Mouse (Mus musculus): ENCODE results near the gene B3gnt4. TPM values are rescaled to one million over a fixed set of nuclear protein-coding genes. Genes with fewer than 3 reads are reported as not detected.

B3gnt4 gene
- polyA plus RNA-seq, 1 experiment from 2014 or later = 0.20 TPM

DNA sequence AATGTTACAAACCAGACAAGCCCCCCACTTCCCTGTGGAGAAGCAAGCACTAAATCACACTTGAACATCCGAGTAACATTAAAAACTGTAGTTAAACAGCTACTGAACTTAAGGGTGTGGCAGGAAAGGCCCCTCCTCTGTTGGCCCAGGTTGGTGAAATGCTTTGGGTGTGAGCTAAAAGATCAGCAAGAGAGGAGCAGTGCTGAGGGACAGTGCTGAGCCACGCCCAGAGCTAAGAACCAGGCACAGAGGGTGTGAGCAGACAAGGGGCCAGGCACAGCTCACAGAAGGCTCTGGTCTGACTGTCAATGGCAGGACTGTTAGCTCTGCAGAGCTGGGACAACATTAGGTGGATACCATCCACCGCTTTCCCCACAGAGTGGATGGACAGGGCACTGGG lies 1.8 kb downstream of the B3gnt4 start:
- Histone ChIP-seq H3K9me3 (ENCODE audit: control insufficient read depth) (no peaks in the 10 kb centered on the region), H3K27me3 (replicated peaks; ENCODE audit: control insufficient read depth, insufficient read depth, low read length) (peaks cover 17% of the 10 kb centered on the region; the same call in 1 of the 2 replicates), H3K4me1 (replicated peaks; ENCODE audit: control insufficient read depth, insufficient read depth, low read length) (0 out of 2 replicates have a peak, but pooled peaks cover 4% of the 10 kb centered on the region), H3K9ac (ENCODE audit: low read depth, low read length) (no peak overlapping the region), H3K4me3 (ENCODE audit: low read depth, low read length) (no peak overlapping the region), H3K4me2 (replicated peaks; ENCODE audit: low read depth) (no peak overlapping the region), H3K27ac (ENCODE audit: low read depth, low read length) (no peak overlapping the region), H3K36me3 (ENCODE audit: control insufficient read depth, insufficient read depth) (peaks cover 10% of the 10 kb centered on the region; the same call in 1 of the 2 replicates)
- TF ChIP-seq CTCF (IDR thresholded peaks at IDR 0.05; ENCODE audit: low read depth) = no peak
- no peak for ATAC-seq
- 48% methylated on average over 3 of the region's 3 CpGs for WGBS

DNA sequence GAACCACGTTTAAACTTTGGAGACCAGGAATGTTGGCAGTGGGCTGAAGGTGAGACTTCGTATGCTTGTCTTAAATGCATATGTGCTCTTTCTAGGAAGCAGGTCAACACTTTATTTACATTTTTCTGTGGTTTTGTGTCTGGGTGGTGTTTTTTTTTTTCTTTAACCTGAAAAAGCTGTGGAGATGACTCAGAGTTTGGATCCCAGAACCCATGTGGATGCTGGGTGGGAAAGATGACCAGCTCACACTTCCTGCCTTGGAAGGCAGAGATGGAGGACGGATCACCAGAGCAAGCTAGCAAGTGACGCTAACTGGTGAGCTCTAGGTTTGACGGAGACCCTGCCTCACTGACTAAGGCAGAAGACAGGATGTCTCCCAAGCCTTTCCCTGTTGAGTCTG lies 4.6 kb downstream of the B3gnt4 start:
- Histone ChIP-seq H3K27ac (ENCODE audit: low read depth, low read length) (no peak overlapping the region), H3K36me3 (ENCODE audit: control insufficient read depth, insufficient read depth) (peaks cover 22% of the 10 kb centered on the region), H3K9ac (ENCODE audit: low read depth, low read length) (no peak overlapping the region), H3K4me1 (replicated peaks; ENCODE audit: control insufficient read depth, insufficient read depth, low read length) (no peaks in the 10 kb centered on the region), H3K27me3 (replicated peaks; ENCODE audit: control insufficient read depth, insufficient read depth, low read length) (no peaks in the 10 kb centered on the region), H3K4me3 (ENCODE audit: low read depth, low read length) (no peak overlapping the region), H3K4me2 (replicated peaks; ENCODE audit: low read depth) (no peak overlapping the region), H3K9me3 (ENCODE audit: control insufficient read depth) (no peaks in the 10 kb centered on the region)
- no peak for ATAC-seq
- no peak for TF ChIP-seq CTCF (IDR thresholded peaks at IDR 0.05; ENCODE audit: low read depth)
- 91% methylated on average over 5 of the region's 5 CpGs for WGBS

- TF ChIP-seq CTCF (IDR thresholded peaks at IDR 0.05; ENCODE audit: low read depth) = no peak
- Histone ChIP-seq H3K4me2 (replicated peaks; ENCODE audit: low read depth) (no peak overlapping the region), H3K27me3 (replicated peaks; ENCODE audit: control insufficient read depth, insufficient read depth, low read length) (no peaks in the 10 kb centered on the region), H3K9ac (ENCODE audit: low read depth, low read length) (no peak overlapping the region), H3K36me3 (ENCODE audit: control insufficient read depth, insufficient read depth) (peaks cover 22% of the 10 kb centered on the region), H3K27ac (ENCODE audit: low read depth, low read length) (no peak overlapping the region), H3K4me3 (ENCODE audit: low read depth, low read length) (no peak overlapping the region), H3K9me3 (ENCODE audit: control insufficient read depth) (no peaks in the 10 kb centered on the region), H3K4me1 (replicated peaks; ENCODE audit: control insufficient read depth, insufficient read depth, low read length) (no peaks in the 10 kb centered on the region)
- 91% methylated on average over 9 of the region's 9 CpGs for WGBS
- no peak for ATAC-seq
Observed at GRCm38 (mm10) chr5:123520666-123521065, 10.4 kb downstream of the B3gnt4 start.

- Histone ChIP-seq H3K36me3 (ENCODE audit: control insufficient read depth, insufficient read depth) (peaks cover 16% of the 10 kb centered on the region), H3K27ac (ENCODE audit: low read depth, low read length) (no peak overlapping the region), H3K4me1 (replicated peaks; ENCODE audit: control insufficient read depth, insufficient read depth, low read length) (no peaks in the 10 kb centered on the region), H3K4me2 (replicated peaks; ENCODE audit: low read depth) (no peak overlapping the region), H3K9me3 (ENCODE audit: control insufficient read depth) (no peaks in the 10 kb centered on the region), H3K9ac (ENCODE audit: low read depth, low read length) (no peak overlapping the region), H3K27me3 (replicated peaks; ENCODE audit: control insufficient read depth, insufficient read depth, low read length) (no peaks in the 10 kb centered on the region), H3K4me3 (ENCODE audit: low read depth, low read length) (no peak overlapping the region)
- 75% methylated on average over 1 of the region's 1 CpGs for WGBS
- TF ChIP-seq CTCF (IDR thresholded peaks at IDR 0.05; ENCODE audit: low read depth) = no peak
- no peak for ATAC-seq
Observed at GRCm38 (mm10) chr5:123521621-123522020, 11.4 kb downstream of the B3gnt4 start.

- no peak overlapping the region for H3K4me2 ChIP-seq (replicated peaks; ENCODE audit: low read depth)
- no peaks in the 10 kb centered on the region for H3K4me1 ChIP-seq (replicated peaks; ENCODE audit: control insufficient read depth, insufficient read depth, low read length)
- H3K27me3 ChIP-seq (replicated peaks; ENCODE audit: control insufficient read depth, insufficient read depth, low read length) = no peaks in the 10 kb centered on the region
- no peak for TF ChIP-seq CTCF (IDR thresholded peaks at IDR 0.05; ENCODE audit: low read depth)
- H3K36me3 ChIP-seq (ENCODE audit: control insufficient read depth, insufficient read depth) = peaks cover 11% of the 10 kb centered on the region; the same call in 1 of the 2 replicates
- H3K4me3 ChIP-seq (ENCODE audit: low read depth, low read length) = no peak overlapping the region
- 92% methylated on average over 1 of the region's 1 CpGs for WGBS
- no peak for ATAC-seq
- H3K27ac ChIP-seq (ENCODE audit: low read depth, low read length) = no peak overlapping the region
- H3K9me3 ChIP-seq (ENCODE audit: control insufficient read depth) = no peaks in the 10 kb centered on the region
- H3K9ac ChIP-seq (ENCODE audit: low read depth, low read length) = no peak overlapping the region
Observed at GRCm38 (mm10) chr5:123522166-123522565, 11.9 kb downstream of the B3gnt4 start.

DNA sequence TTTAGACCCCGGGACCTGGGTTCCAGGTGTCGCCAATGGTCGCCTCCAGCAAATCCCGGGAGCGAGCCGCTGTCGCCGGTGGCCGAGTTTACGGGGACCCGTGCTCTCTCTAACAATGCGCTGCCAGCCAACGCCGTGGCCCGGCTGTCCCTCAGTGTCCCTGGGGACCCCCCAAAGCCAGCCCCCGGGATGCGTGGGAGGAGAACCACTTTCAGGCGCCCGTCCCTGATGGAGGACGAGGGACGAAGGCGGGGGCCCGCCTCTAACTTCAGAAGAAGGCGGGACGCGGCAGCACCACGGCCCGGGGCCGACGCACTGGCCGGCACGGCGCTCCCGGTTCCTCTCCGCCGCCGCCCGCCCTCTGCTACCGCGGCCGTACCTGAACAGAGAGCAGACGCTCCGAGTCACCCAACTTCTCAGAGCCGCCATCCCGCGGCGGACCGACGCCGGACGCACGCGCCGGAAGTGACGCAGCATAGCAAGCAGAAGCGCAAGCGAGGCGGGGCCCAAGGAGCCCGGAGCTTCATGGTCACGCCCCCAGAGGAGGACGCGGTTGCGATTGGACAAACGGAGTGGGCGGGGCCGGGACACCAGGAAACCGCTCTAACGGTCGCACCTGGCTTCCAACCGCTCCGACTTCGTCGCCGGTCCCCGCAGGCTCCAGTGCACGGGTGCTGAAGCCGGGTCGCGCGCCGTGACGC lies 13.6 kb downstream of the B3gnt4 start, which contains the start of gene Diablo:
Gene Diablo, minus strand, starts transcription at position 485 of the 701 bp plus-strand sequence.
- H3K27ac ChIP-seq (ENCODE audit: low read depth, low read length) = no peak within 1 kb of the TSS
- no peaks in the 10 kb centered on the region for H3K4me1 ChIP-seq (replicated peaks; ENCODE audit: control insufficient read depth, insufficient read depth, low read length)
- peak within 1 kb of the TSS; percentile 80 for H3K4me3 ChIP-seq (ENCODE audit: low read depth, low read length)
- no peaks in the 10 kb centered on the region for H3K9me3 ChIP-seq (ENCODE audit: control insufficient read depth)
- no peak for TF ChIP-seq CTCF (IDR thresholded peaks at IDR 0.05; ENCODE audit: low read depth)
- peak; percentile 97 for ATAC-seq
- no peaks in the 10 kb centered on the region for H3K27me3 ChIP-seq (replicated peaks; ENCODE audit: control insufficient read depth, insufficient read depth, low read length)
- H3K4me2 ChIP-seq (replicated peaks; ENCODE audit: low read depth) = peak within 1 kb of the TSS; percentile 96
- under 1% methylated on average over 82 of the region's 82 CpGs for WGBS
- H3K36me3 ChIP-seq (ENCODE audit: control insufficient read depth, insufficient read depth) = peaks cover 9% of the 10 kb centered on the region; the same call in 1 of the 2 replicates
- H3K9ac ChIP-seq (ENCODE audit: low read depth, low read length) = peak within 1 kb of the TSS; percentile 66
